In the genomic region with DNA sequence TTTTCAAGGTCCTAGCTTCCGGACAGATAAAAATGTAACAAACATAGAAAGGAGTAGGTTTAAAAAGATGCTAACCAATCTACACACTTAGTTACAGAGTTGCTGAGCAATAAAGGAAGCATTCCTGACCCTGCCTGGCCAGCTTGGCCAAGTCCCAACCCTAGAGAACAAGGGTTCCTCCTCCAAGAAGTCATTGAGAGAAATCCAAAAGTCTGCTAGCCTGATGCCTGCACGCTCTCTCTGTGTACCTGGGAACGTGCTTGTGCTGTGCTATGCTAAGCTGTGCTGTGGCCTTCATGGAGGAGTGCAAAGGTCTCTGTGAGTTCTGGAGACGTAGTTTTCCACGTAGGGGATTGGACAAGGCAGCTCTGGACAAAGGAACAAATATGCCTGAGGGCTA, we compare ENCODE assay signal across 11 mouse cellular contexts. TPM values are rescaled to one million over a fixed set of nuclear protein-coding genes. Genes with fewer than 3 reads are reported as not detected.
A peak's percentile ranks its signal among the peaks of the same experiment; 100 is the strongest.
DNase-seq lines count a peak whose midpoint lies in the region; ATAC-seq lines count a peak whose summit lies in the region.
"Had no signal": no experiment of that assay in that cellular context is flagged by ENCODE, and none has a peak within 500 bp of the region (broad histone marks: within the 10 kb centered on the region; RNA-seq: fewer than 3 reads in every experiment).

No protein-coding gene starts in this region.

- H3K4me3 ChIP-seq in hindbrain, embryonic 13.5 days = no peak overlapping the region
- no peak overlapping the region for H3K4me3 ChIP-seq in hindbrain, embryonic 12.5 days
- H3K4me3 ChIP-seq: layer of hippocampus, adult 2 months had no signal

- 0 out of 2 replicates have a peak, but pooled peaks have one; percentile 30 for ATAC-seq in hindbrain, embryonic 13.5 days (ENCODE audit: low FRiP score)
- no peak for ATAC-seq in hindbrain, embryonic 12.5 days (ENCODE audit: low FRiP score)

- no peak overlapping the region for H3K4me2 ChIP-seq in hindbrain, embryonic 13.5 days
- H3K4me2 ChIP-seq in hindbrain, embryonic 12.5 days (replicated peaks) = no peak overlapping the region

- peaks cover 31% of the 10 kb centered on the region for H3K27me3 ChIP-seq in hindbrain, embryonic 13.5 days
- 0 out of 2 replicates have a peak, but pooled peaks cover 6% of the 10 kb centered on the region for H3K27me3 ChIP-seq in hindbrain, embryonic 12.5 days

- WGBS in hindbrain, embryonic 13.5 days = 59% methylated on average over 5 of the region's 5 CpGs
- WGBS in hindbrain, embryonic 12.5 days = 61% methylated on average over 5 of the region's 5 CpGs

- no peaks in the 10 kb centered on the region for H3K36me3 ChIP-seq in hindbrain, embryonic 13.5 days
- H3K36me3 ChIP-seq in hindbrain, embryonic 12.5 days = no peaks in the 10 kb centered on the region
- H3K36me3 ChIP-seq: G1E had no signal

- H3K27ac ChIP-seq in hindbrain, embryonic 13.5 days = no peak overlapping the region
- no peak overlapping the region for H3K27ac ChIP-seq in hindbrain, embryonic 12.5 days
- H3K27ac ChIP-seq: layer of hippocampus, adult 2 months had no signal

- peak; percentile 38 to 47 for DNase-seq in adrenal gland, adult (ENCODE audit: inconsistent age in 2 of 2, low spot score in 1 of 2)
- DNase-seq in adrenal gland, adult 18-20 months (ENCODE audit: low spot score in 2 of 2) = no peak
- DNase-seq in ovary, adult 18-20 months (ENCODE audit: low spot score) = peak; percentile 62
- DNase-seq in ovary, postnatal 10 days (ENCODE audit: low spot score) = no peak
- peak; percentile 82 for DNase-seq in testis, postnatal 14 days (ENCODE audit: low spot score)
- no peak for DNase-seq in right cerebral cortex, adult 18-20 months

- no peaks in the 10 kb centered on the region for H3K9me3 ChIP-seq in hindbrain, embryonic 13.5 days
- H3K9me3 ChIP-seq in hindbrain, embryonic 12.5 days (replicated peaks) = no peaks in the 10 kb centered on the region
- H3K9me3 ChIP-seq: G1E had no signal

- H3K9ac ChIP-seq in hindbrain, embryonic 13.5 days = no peak overlapping the region
- no peak overlapping the region for H3K9ac ChIP-seq in hindbrain, embryonic 12.5 days

- H3K4me1 ChIP-seq in hindbrain, embryonic 13.5 days (replicated peaks) = peaks cover 36% of the 10 kb centered on the region
- peaks cover 41% of the 10 kb centered on the region for H3K4me1 ChIP-seq in hindbrain, embryonic 12.5 days

RNA-seq across cellular contexts. Expression of a gene that starts 8.4 kb away (rescaled TPM):
- 10 to 100 TPM in 1 of 2 experiments, 1 to 10 TPM in 1; 4.1 to 24.2 TPM for total RNA-seq in adrenal gland, adult 18-20 months (2021)
- polyA plus RNA-seq in hindbrain, embryonic 13.5 days (2015; fragmentation: Nextera tagmentation; extraction: Ambion mirVana) = 20.6 and 23.5 TPM in 2 replicates
- polyA plus RNA-seq in hindbrain, embryonic 12.5 days (2016; fragmentation: Nextera tagmentation; extraction: Ambion mirVana) = 24.6 and 25.1 TPM in 2 replicates
- total RNA-seq: common myeloid progenitor, adult 5-6 weeks; G1E had no signal
- polyA plus RNA-seq: G1E had no signal

Comparison
In these comparisons a context has a peak if more than half of its experiments do, and no peak if none do; other contexts are left out.
1. DNase-seq: peak in adrenal gland, adult (2 of 2), ovary, adult 18-20 months (single experiment) and testis, postnatal 14 days (single experiment); none in adrenal gland, adult 18-20 months (0 of 2), ovary, postnatal 10 days (single experiment) and right cerebral cortex, adult 18-20 months (single experiment).